Mouse (Mus musculus) thymus, adult 2 months (tissue): ENCODE results near the gene Tmem132b.

ENCODE experiments used
- CTCF ChIP-seq: fragments of 200-500 bp; IDR thresholded peaks from 2 replicates; pipeline ENCODE4 v1.5.1; 2012; ENCODE audit warnings: mild to moderate bottlenecking, control low read depth, low read length, moderate library complexity, borderline replicate concordance; ENCODE audit not compliant: control insufficient read depth, poor library complexity, insufficient read depth; ENCODE audit errors: extremely low read depth
- POLR2A ChIP-seq: fragments of 200-500 bp; IDR thresholded peaks from 2 replicates; pipeline ENCODE4 v1.6.1; 2012; ENCODE audit warnings: mild to moderate bottlenecking, low read length, control low read depth, moderate library complexity; ENCODE audit not compliant: control insufficient read depth, poor library complexity, insufficient read depth; ENCODE audit errors: extremely low read depth

- TF ChIP-seq CTCF (no peak), POLR2A (no peak)
Measured at GRCm38 (mm10) chr5:125705379-125705778, 173.8 kb downstream of the Tmem132b start.
